Mouse (Mus musculus): ENCODE measurements around the gene Ppp1ca. TPM values are rescaled to one million over a fixed set of nuclear protein-coding genes. Genes with fewer than 3 reads are reported as not detected.

Ppp1ca gene
- polyA plus RNA-seq, 1 experiment from 2014 or later, result 817 TPM

DNA sequence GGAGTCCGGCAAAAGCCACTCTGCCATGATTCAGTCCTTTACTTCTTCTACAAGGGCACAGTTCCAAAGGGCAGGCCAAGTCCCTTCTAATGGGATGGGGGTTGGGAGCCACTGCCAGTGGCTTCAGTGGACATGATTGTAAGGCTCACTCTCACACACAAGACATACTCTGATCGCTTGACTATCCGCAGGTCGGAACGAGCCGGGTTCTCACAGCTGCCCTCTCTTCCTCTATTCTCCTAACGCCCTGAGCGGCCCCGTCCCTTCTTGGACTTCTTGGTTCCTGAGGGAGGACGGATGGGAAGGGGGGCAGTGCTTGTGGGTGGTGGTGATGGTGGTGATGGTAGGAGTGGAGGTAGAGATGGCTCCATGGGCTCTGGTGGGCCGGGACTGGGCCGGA, 35.1 kb upstream of the Ppp1ca start:
- no peak overlapping the region for H3K9ac ChIP-seq
- H3K27me3 ChIP-seq, result no peaks in the 10 kb centered on the region
- ATAC-seq (ENCODE audit: low FRiP score, low read depth), result no peak
- H3K9me3 ChIP-seq, result no peaks in the 10 kb centered on the region
- peaks cover 82% of the 10 kb centered on the region for H3K36me3 ChIP-seq
- 90% methylated on average over 12 of the region's 12 CpGs for WGBS
- H3K4me3 ChIP-seq, result no peak overlapping the region
- no peak overlapping the region for H3K4me2 ChIP-seq (replicated peaks)
- H3K4me1 ChIP-seq, result no peaks in the 10 kb centered on the region
- H3K27ac ChIP-seq, result no peak overlapping the region

- no peak overlapping the region for H3K4me2 ChIP-seq (replicated peaks)
Observed at GRCm38 (mm10) chr19:4159049-4159448, 32.8 kb upstream of the Ppp1ca start.

GRCm38 (mm10) chr19:4162646-4163542, 29.0 kb upstream of the Ppp1ca start, which contains the start of gene Rps6kb2:
Rps6kb2 (minus strand) TSS chr19:4163354.
- no peaks in the 10 kb centered on the region for H3K27me3 ChIP-seq
- no peaks in the 10 kb centered on the region for H3K9me3 ChIP-seq
- peak within 1 kb of the TSS; percentile 78 for H3K27ac ChIP-seq
- H3K4me1 ChIP-seq, result peaks cover 13% of the 10 kb centered on the region
- 7% methylated on average over 42 of the region's 42 CpGs for WGBS
- peak within 1 kb of the TSS; percentile 95 for H3K4me2 ChIP-seq (replicated peaks)
- ATAC-seq (ENCODE audit: low FRiP score, low read depth), result peak; percentile 87
- H3K9ac ChIP-seq, result peak within 1 kb of the TSS; percentile 85
- H3K36me3 ChIP-seq, result peaks cover 37% of the 10 kb centered on the region
- H3K4me3 ChIP-seq, result peak within 1 kb of the TSS; percentile 71

More at GRCm38 (mm10) chr19:4159049-4159448, 32.8 kb upstream of the Ppp1ca start:
- peaks cover 13% of the 10 kb centered on the region for H3K4me1 ChIP-seq
- ATAC-seq (ENCODE audit: low FRiP score, low read depth), result no peak
- peaks cover 65% of the 10 kb centered on the region for H3K36me3 ChIP-seq
- H3K9ac ChIP-seq, result no peak overlapping the region
- H3K27ac ChIP-seq, result no peak overlapping the region
- 92% methylated on average over 8 of the region's 8 CpGs for WGBS
- no peak overlapping the region for H3K4me3 ChIP-seq
- no peaks in the 10 kb centered on the region for H3K27me3 ChIP-seq
- H3K9me3 ChIP-seq, result no peaks in the 10 kb centered on the region

- Histone ChIP-seq H3K4me1 (peaks cover 13% of the 10 kb centered on the region), H3K27ac (peak overlapping the region; percentile 78), H3K27me3 (no peaks in the 10 kb centered on the region), H3K9me3 (no peaks in the 10 kb centered on the region), H3K4me3 (peak overlapping the region; percentile 71), H3K4me2 (replicated peaks) (peak overlapping the region; percentile 95), H3K9ac (peak overlapping the region; percentile 85), H3K36me3 (peaks cover 30% of the 10 kb centered on the region)
- peak; percentile 26; the same call in 1 of the 2 replicates for ATAC-seq (ENCODE audit: low FRiP score, low read depth)
- 42% methylated on average over 4 of the region's 4 CpGs for WGBS
Observed at GRCm38 (mm10) chr19:4163543-4163887, 28.4 kb upstream of the Ppp1ca start.

GRCm38 (mm10) chr19:4164100-4164499, 27.8 kb upstream of the Ppp1ca start:
- H3K4me1 ChIP-seq, result peaks cover 13% of the 10 kb centered on the region
- H3K4me3 ChIP-seq, result 0 out of 2 replicates have a peak overlapping the region, but pooled peaks have one; percentile 71
- 78% methylated on average over 3 of the region's 3 CpGs for WGBS
- H3K36me3 ChIP-seq, result peaks cover 25% of the 10 kb centered on the region
- H3K4me2 ChIP-seq (replicated peaks), result peak overlapping the region; percentile 95
- ATAC-seq (ENCODE audit: low FRiP score, low read depth), result no peak
- H3K9me3 ChIP-seq, result no peaks in the 10 kb centered on the region
- no peak overlapping the region for H3K27ac ChIP-seq
- no peaks in the 10 kb centered on the region for H3K27me3 ChIP-seq
- no peak overlapping the region for H3K9ac ChIP-seq

DNA sequence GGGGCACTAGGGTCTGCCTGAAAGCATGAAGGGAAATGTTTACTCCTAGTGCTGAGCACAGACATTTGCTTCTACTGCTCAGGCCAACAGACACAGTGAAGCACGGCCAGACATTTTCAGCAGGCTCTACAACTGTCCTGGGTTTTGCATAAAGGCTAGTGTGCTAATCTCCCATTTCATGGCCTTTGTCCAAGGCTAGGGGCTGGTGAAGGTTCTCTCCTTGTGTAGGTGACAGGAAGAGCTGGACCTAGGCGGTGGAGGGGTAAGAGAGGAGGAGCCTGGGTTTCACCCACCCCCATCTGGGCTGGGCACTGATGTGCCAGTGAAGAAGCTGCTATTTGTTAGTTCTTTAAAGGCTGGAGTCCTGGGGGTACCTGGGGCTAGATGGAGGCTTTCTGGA, 27.1 kb upstream of the Ppp1ca start:
- WGBS, result 68% methylated on average over 2 of the region's 2 CpGs
- no peak overlapping the region for H3K9ac ChIP-seq

DNA sequence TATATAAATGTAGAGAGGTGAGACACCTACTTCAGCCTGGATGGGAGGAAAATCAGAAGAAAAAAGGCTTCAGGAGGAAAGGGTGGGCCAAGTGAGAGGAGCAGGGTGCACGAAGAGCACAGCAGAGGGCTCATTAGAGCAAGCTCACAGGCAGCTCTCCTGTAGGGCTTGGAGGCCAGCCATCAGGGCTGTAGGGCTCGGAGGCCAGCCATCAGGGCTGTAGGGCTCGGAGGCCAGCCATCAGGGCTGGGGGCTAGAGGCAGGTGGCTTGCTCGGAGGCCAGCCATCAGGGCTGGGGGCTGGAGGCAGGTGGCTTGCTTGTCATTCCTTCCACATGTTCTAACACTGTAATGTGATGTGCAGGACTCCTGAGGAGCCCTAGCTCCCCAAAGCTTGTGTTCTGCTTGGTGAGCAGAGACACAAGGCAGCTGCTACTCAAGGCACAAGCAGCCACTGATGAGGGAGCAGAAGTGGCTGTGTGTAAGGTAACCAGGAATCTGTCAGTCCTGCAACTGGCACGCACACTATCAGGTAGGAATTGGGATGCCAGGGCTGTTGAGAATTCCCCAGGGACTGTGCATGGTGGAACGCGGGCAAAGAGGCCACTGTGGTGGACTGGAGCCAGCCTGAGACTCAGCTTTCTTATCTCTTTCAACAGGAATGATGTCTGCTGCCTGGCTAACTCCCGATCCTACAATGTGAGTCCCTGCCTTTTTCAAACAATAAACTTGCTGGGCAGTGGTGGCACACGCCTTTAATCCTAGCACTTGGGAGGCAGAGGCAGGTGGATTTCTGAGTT, 25.0 kb upstream of the Ppp1ca start:
- no peaks in the 10 kb centered on the region for H3K27me3 ChIP-seq
- 0 out of 2 replicates have a peak, but pooled peaks cover under 1% of the 10 kb centered on the region for H3K36me3 ChIP-seq
- H3K9me3 ChIP-seq, result no peaks in the 10 kb centered on the region
- H3K9ac ChIP-seq, result no peak overlapping the region
- H3K4me1 ChIP-seq, result peaks cover 35% of the 10 kb centered on the region
- ATAC-seq (ENCODE audit: low FRiP score, low read depth), result no peak
- 78% methylated on average over 9 of the region's 9 CpGs for WGBS
- no peak overlapping the region for H3K4me3 ChIP-seq
- H3K4me2 ChIP-seq (replicated peaks), result no peak overlapping the region
- H3K27ac ChIP-seq, result no peak overlapping the region

More for the DNA sequence above, 27.1 kb upstream of the Ppp1ca start:
- Histone ChIP-seq H3K9me3 (no peaks in the 10 kb centered on the region), H3K4me2 (replicated peaks) (no peak overlapping the region), H3K4me3 (no peak overlapping the region), H3K27me3 (no peaks in the 10 kb centered on the region), H3K4me1 (peaks cover 15% of the 10 kb centered on the region), H3K36me3 (peaks cover 18% of the 10 kb centered on the region), H3K27ac (no peak overlapping the region)
- no peak for ATAC-seq (ENCODE audit: low FRiP score, low read depth)

GRCm38 (mm10) chr19:4169378-4169784, 22.5 kb upstream of the Ppp1ca start:
- peaks cover 26% of the 10 kb centered on the region for H3K4me1 ChIP-seq
- peak overlapping the region; percentile 84 for H3K9ac ChIP-seq
- WGBS, result under 1% methylated on average over 43 of the region's 43 CpGs
- peak overlapping the region; percentile 88 for H3K27ac ChIP-seq
- H3K9me3 ChIP-seq, result no peaks in the 10 kb centered on the region
- H3K36me3 ChIP-seq, result no peaks in the 10 kb centered on the region
- H3K4me3 ChIP-seq, result peak overlapping the region; percentile 52
- H3K4me2 ChIP-seq (replicated peaks), result peak overlapping the region; percentile 89
- H3K27me3 ChIP-seq, result no peaks in the 10 kb centered on the region
- ATAC-seq (ENCODE audit: low FRiP score, low read depth), result peak; percentile 96

DNA sequence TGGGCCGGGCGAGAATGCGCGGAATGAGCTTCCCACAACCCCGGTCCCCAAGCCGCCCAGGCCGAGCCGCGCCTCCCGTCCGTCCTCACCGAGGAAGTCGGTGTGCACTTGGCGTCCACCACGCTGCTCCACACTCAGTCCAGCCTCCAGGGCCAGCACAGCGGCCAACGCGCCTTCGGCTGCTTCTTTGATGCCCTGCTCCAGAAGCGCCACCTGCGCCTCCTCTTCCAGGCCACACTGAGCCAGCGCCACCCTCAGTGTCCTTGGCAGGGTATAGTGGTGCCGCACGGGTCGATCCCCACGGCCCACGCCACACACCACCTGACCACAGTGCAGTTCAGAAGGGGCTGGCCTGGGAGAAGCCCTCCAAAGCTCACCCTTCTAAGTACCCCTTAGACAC, 22.1 kb upstream of the Ppp1ca start:
- H3K9ac ChIP-seq, result peak overlapping the region; percentile 84
- H3K4me2 ChIP-seq (replicated peaks), result peak overlapping the region; percentile 89
- no peaks in the 10 kb centered on the region for H3K27me3 ChIP-seq
- 6% methylated on average over 27 of the region's 27 CpGs for WGBS
- H3K36me3 ChIP-seq, result no peaks in the 10 kb centered on the region
- no peaks in the 10 kb centered on the region for H3K9me3 ChIP-seq
- H3K4me1 ChIP-seq, result peaks cover 26% of the 10 kb centered on the region
- ATAC-seq (ENCODE audit: low FRiP score, low read depth), result peak; percentile 49
- peak overlapping the region; percentile 52 for H3K4me3 ChIP-seq
- H3K27ac ChIP-seq, result peak overlapping the region; percentile 88

GRCm38 (mm10) chr19:4170723-4171392, 21.0 kb upstream of the Ppp1ca start:
- no peak for ATAC-seq (ENCODE audit: low FRiP score, low read depth)
- H3K4me1 ChIP-seq, result peaks cover 35% of the 10 kb centered on the region
- H3K36me3 ChIP-seq, result no peaks in the 10 kb centered on the region
- no peak overlapping the region for H3K4me2 ChIP-seq (replicated peaks)
- H3K27ac ChIP-seq, result no peak overlapping the region
- WGBS, result 77% methylated on average over 10 of the region's 10 CpGs
- H3K9ac ChIP-seq, result peak overlapping the region; percentile 45
- H3K4me3 ChIP-seq, result no peak overlapping the region
- no peaks in the 10 kb centered on the region for H3K9me3 ChIP-seq
- H3K27me3 ChIP-seq, result no peaks in the 10 kb centered on the region

- H3K27me3 ChIP-seq, result no peaks in the 10 kb centered on the region
- no peak overlapping the region for H3K27ac ChIP-seq
- no peaks in the 10 kb centered on the region for H3K9me3 ChIP-seq
- H3K4me3 ChIP-seq, result no peak overlapping the region
- H3K4me1 ChIP-seq, result peaks cover 37% of the 10 kb centered on the region
- H3K9ac ChIP-seq, result peak overlapping the region; percentile 45
- 66% methylated on average over 13 of the region's 13 CpGs for WGBS
- H3K4me2 ChIP-seq (replicated peaks), result no peak overlapping the region
- H3K36me3 ChIP-seq, result no peaks in the 10 kb centered on the region
- no peak for ATAC-seq (ENCODE audit: low FRiP score, low read depth)
Observed at GRCm38 (mm10) chr19:4171393-4172290, 20.2 kb upstream of the Ppp1ca start.
